Mouse (Mus musculus): Measurements from ENCODE around the gene Rnaseh2c. TPM values are rescaled to one million over a fixed set of nuclear protein-coding genes. Genes with fewer than 3 reads are reported as not detected.

Rnaseh2c gene
- total and polyA plus RNA-seq, 2 experiments, result 51.4 to 56.3 TPM

- Histone ChIP-seq H3K36me3 (ENCODE audit: control insufficient read depth, insufficient read depth, low read length) (peaks cover 26% of the 10 kb centered on the region), H3K4me1 (ENCODE audit: control insufficient read depth, insufficient read depth, low read length) (peaks cover 19% of the 10 kb centered on the region), H3K9ac (ENCODE audit: low read depth, low read length) (peak within 1 kb of the TSS; percentile 99), H3K27ac (replicated peaks; ENCODE audit: insufficient read depth, low read depth, low read length) (peak within 1 kb of the TSS; percentile 96), H3K79me2 (ENCODE audit: control insufficient read depth, insufficient read depth, low read length) (peaks cover 7% of the 10 kb centered on the region; the same call in 1 of the 2 replicates), H3K27me3 (ENCODE audit: control insufficient read depth, insufficient read depth, low read length) (no peaks in the 10 kb centered on the region), H3K4me3 (ENCODE audit: insufficient read depth, low read depth, low read length) (peak within 1 kb of the TSS; percentile 96)
- WGBS, result under 1% methylated on average over 105 of the region's 109 CpGs
- DNase-seq (ENCODE audit: extremely low read depth, low read depth, low spot score), result peak; percentile 78
- TF ChIP-seq CTCF (IDR thresholded peaks at IDR 0.05; ENCODE audit: low read depth, low read length) (no peak), POLR2A (IDR thresholded peaks at IDR 0.05; ENCODE audit: extremely low read depth, insufficient read depth, low read length) (peak; percentile 82)
These were observed 35.7 kb downstream of the Rnaseh2c start, which contains the start of gene Rela for GRCm38 (mm10) chr19:5637069-5638047. TSS of gene Rela (plus strand) at chr19:5637483.

GRCm38 (mm10) chr19:5638416-5639005, 36.8 kb downstream of the Rnaseh2c start:
- Histone ChIP-seq H3K79me2 (ENCODE audit: control insufficient read depth, insufficient read depth, low read length) (peaks cover 7% of the 10 kb centered on the region; the same call in 1 of the 2 replicates), H3K4me1 (ENCODE audit: control insufficient read depth, insufficient read depth, low read length) (peaks cover 19% of the 10 kb centered on the region), H3K36me3 (ENCODE audit: control insufficient read depth, insufficient read depth, low read length) (peaks cover 32% of the 10 kb centered on the region), H3K4me3 (ENCODE audit: insufficient read depth, low read depth, low read length) (peak overlapping the region; percentile 96), H3K27ac (replicated peaks; ENCODE audit: insufficient read depth, low read depth, low read length) (peak overlapping the region; percentile 96), H3K9ac (ENCODE audit: low read depth, low read length) (peak overlapping the region; percentile 99), H3K27me3 (ENCODE audit: control insufficient read depth, insufficient read depth, low read length) (no peaks in the 10 kb centered on the region)
- no peak for TF ChIP-seq CTCF (IDR thresholded peaks at IDR 0.05; ENCODE audit: low read depth, low read length)
- peak; percentile 59; the same call in 1 of the 2 replicates for TF ChIP-seq POLR2A (IDR thresholded peaks at IDR 0.05; ENCODE audit: extremely low read depth, insufficient read depth, low read length)
- 51% methylated on average over 18 of the region's 18 CpGs for WGBS
- peak; percentile 83 for DNase-seq (ENCODE audit: extremely low read depth, low read depth, low spot score)

GRCm38 (mm10) chr19:5640339-5640738, 38.7 kb downstream of the Rnaseh2c start:
- Histone ChIP-seq H3K27me3 (ENCODE audit: control insufficient read depth, insufficient read depth, low read length) (no peaks in the 10 kb centered on the region), H3K36me3 (ENCODE audit: control insufficient read depth, insufficient read depth, low read length) (peaks cover 48% of the 10 kb centered on the region), H3K4me1 (ENCODE audit: control insufficient read depth, insufficient read depth, low read length) (peaks cover 19% of the 10 kb centered on the region), H3K27ac (replicated peaks; ENCODE audit: insufficient read depth, low read depth, low read length) (no peak overlapping the region), H3K4me3 (ENCODE audit: insufficient read depth, low read depth, low read length) (no peak overlapping the region), H3K9ac (ENCODE audit: low read depth, low read length) (no peak overlapping the region), H3K79me2 (ENCODE audit: control insufficient read depth, insufficient read depth, low read length) (peaks cover 7% of the 10 kb centered on the region; the same call in 1 of the 2 replicates)
- no peak for DNase-seq (ENCODE audit: extremely low read depth, low read depth, low spot score)
- 80% methylated on average over 9 of the region's 9 CpGs for WGBS
- TF ChIP-seq CTCF (IDR thresholded peaks at IDR 0.05; ENCODE audit: low read depth, low read length), result no peak
- TF ChIP-seq POLR2A (IDR thresholded peaks at IDR 0.05; ENCODE audit: extremely low read depth, insufficient read depth, low read length), result no peak

- Histone ChIP-seq H3K36me3 (ENCODE audit: control insufficient read depth, insufficient read depth, low read length) (peaks cover 55% of the 10 kb centered on the region), H3K27me3 (ENCODE audit: control insufficient read depth, insufficient read depth, low read length) (no peaks in the 10 kb centered on the region), H3K4me3 (ENCODE audit: insufficient read depth, low read depth, low read length) (no peak overlapping the region), H3K4me1 (ENCODE audit: control insufficient read depth, insufficient read depth, low read length) (peaks cover 18% of the 10 kb centered on the region), H3K79me2 (ENCODE audit: control insufficient read depth, insufficient read depth, low read length) (peaks cover 7% of the 10 kb centered on the region; the same call in 1 of the 2 replicates), H3K27ac (replicated peaks; ENCODE audit: insufficient read depth, low read depth, low read length) (no peak overlapping the region), H3K9ac (ENCODE audit: low read depth, low read length) (no peak overlapping the region)
- TF ChIP-seq CTCF (IDR thresholded peaks at IDR 0.05; ENCODE audit: low read depth, low read length), result no peak
- 85% methylated on average over 17 of the region's 17 CpGs for WGBS
- DNase-seq (ENCODE audit: extremely low read depth, low read depth, low spot score), result no peak
These were observed 39.3 kb downstream of the Rnaseh2c start for GRCm38 (mm10) chr19:5641021-5641420.

GRCm38 (mm10) chr19:5641641-5642040, 40.0 kb downstream of the Rnaseh2c start:
- no peak overlapping the region for H3K27ac ChIP-seq (replicated peaks; ENCODE audit: insufficient read depth, low read depth, low read length)
- no peak overlapping the region for H3K9ac ChIP-seq (ENCODE audit: low read depth, low read length)
- H3K4me1 ChIP-seq (ENCODE audit: control insufficient read depth, insufficient read depth, low read length), result peaks cover 15% of the 10 kb centered on the region
- H3K36me3 ChIP-seq (ENCODE audit: control insufficient read depth, insufficient read depth, low read length), result peaks cover 56% of the 10 kb centered on the region
- H3K4me3 ChIP-seq (ENCODE audit: insufficient read depth, low read depth, low read length), result no peak overlapping the region
- H3K27me3 ChIP-seq (ENCODE audit: control insufficient read depth, insufficient read depth, low read length), result no peaks in the 10 kb centered on the region
- TF ChIP-seq CTCF (IDR thresholded peaks at IDR 0.05; ENCODE audit: low read depth, low read length) (no peak), POLR2A (IDR thresholded peaks at IDR 0.05; ENCODE audit: extremely low read depth, insufficient read depth, low read length) (no peak)
- 91% methylated on average over 8 of the region's 8 CpGs for WGBS
- DNase-seq (ENCODE audit: extremely low read depth, low read depth, low spot score), result no peak
- H3K79me2 ChIP-seq (ENCODE audit: control insufficient read depth, insufficient read depth, low read length), result peaks cover 7% of the 10 kb centered on the region; the same call in 1 of the 2 replicates

Data from liver, adult 2 months (tissue).